Mouse (Mus musculus): ENCODE measurements at regions not wholly inside any gene's neighbourhood (a gene's known extent, or its start where the extent isn't known, plus 50 kb on each side); places are given as distances from the start of the nearest gene placed in this dataset.

- H3K79me2 ChIP-seq (ENCODE audit: control insufficient read depth, insufficient read depth): no peaks in the 10 kb centered on the region
- H3K27me3 ChIP-seq (ENCODE audit: control insufficient read depth, insufficient read depth, insufficient read length): no peaks in the 10 kb centered on the region
- no peak overlapping the region for H3ac ChIP-seq (ENCODE audit: control insufficient read depth, insufficient read length, low read depth)
- TF ChIP-seq USF1 (IDR thresholded peaks at IDR 0.05; ENCODE audit: low read depth): no peak
- no peak for TF ChIP-seq MAX (IDR thresholded peaks at IDR 0.05)
- TF ChIP-seq FOSL1 (IDR thresholded peaks at IDR 0.05; ENCODE audit: insufficient read depth, low read length, poor library complexity, severe bottlenecking): no peak
- no peak for TF ChIP-seq CTCF (IDR thresholded peaks at IDR 0.05; ENCODE audit: control insufficient read depth, insufficient read depth, insufficient read length)
- no peak for TF ChIP-seq MYOG (IDR thresholded peaks at IDR 0.05; ENCODE audit: control insufficient read depth, extremely low read depth, insufficient read length)
- no peak overlapping the region for H3K4me3 ChIP-seq (ENCODE audit: insufficient read depth, poor library complexity, severe bottlenecking)
- no peaks in the 10 kb centered on the region for H3K79me3 ChIP-seq (ENCODE audit: low read depth)
- no peaks in the 10 kb centered on the region for H3K36me3 ChIP-seq (ENCODE audit: control insufficient read depth, insufficient read depth)
Observed at GRCm38 (mm10) chr10:118956352-118956751, 86.3 kb upstream of the Dyrk2 start.

DNA sequence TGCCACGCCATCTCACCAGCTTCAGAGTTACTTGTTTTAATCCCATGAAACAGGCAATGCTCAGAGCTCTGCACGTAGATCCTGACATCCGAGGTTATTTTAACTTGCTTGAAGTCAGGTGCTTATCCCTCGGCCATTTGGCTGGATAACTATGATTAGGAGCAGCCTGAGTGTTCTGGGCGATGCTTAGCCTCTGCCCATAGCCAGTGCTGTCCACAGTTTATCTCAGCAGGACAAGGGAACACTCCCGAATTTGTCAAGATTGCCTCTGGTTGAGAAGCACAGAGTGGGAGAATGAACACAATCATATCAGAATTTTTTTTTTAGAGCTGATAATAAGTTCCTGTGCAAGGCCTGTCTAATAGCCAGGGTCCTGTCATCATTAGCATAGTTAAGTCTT, 83.4 kb upstream of the Dyrk2 start:
- Histone ChIP-seq H3K4me3 (ENCODE audit: insufficient read depth, poor library complexity, severe bottlenecking) (no peak overlapping the region), H3K79me3 (ENCODE audit: low read depth) (no peaks in the 10 kb centered on the region), H3K79me2 (ENCODE audit: control insufficient read depth, insufficient read depth) (no peaks in the 10 kb centered on the region), H3K36me3 (ENCODE audit: control insufficient read depth, insufficient read depth) (no peaks in the 10 kb centered on the region), H3ac (ENCODE audit: control insufficient read depth, insufficient read length, low read depth) (no peak overlapping the region), H3K27me3 (ENCODE audit: control insufficient read depth, insufficient read depth, insufficient read length) (no peaks in the 10 kb centered on the region)
- no peak for TF ChIP-seq USF1 (IDR thresholded peaks at IDR 0.05; ENCODE audit: low read depth)
- no peak for TF ChIP-seq MYOG (IDR thresholded peaks at IDR 0.05; ENCODE audit: control insufficient read depth, extremely low read depth, insufficient read length)
- TF ChIP-seq CEBPB (IDR thresholded peaks at IDR 0.05; ENCODE audit: low read depth): no peak
- TF ChIP-seq MYOD1 (IDR thresholded peaks at IDR 0.05; ENCODE audit: control insufficient read depth, insufficient read length, low read depth): no peak
- no peak for TF ChIP-seq CTCF (IDR thresholded peaks at IDR 0.05; ENCODE audit: control insufficient read depth, insufficient read depth, insufficient read length)
- no peak for TF ChIP-seq MAX (IDR thresholded peaks at IDR 0.05)
- no peak for TF ChIP-seq FOSL1 (IDR thresholded peaks at IDR 0.05; ENCODE audit: insufficient read depth, low read length, poor library complexity, severe bottlenecking)

GRCm38 (mm10) chr10:118952756-118953155, 82.7 kb upstream of the Dyrk2 start:
- Histone ChIP-seq H3K79me3 (ENCODE audit: low read depth) (no peaks in the 10 kb centered on the region), H3K27me3 (ENCODE audit: control insufficient read depth, insufficient read depth, insufficient read length) (no peaks in the 10 kb centered on the region), H3K4me3 (ENCODE audit: insufficient read depth, poor library complexity, severe bottlenecking) (no peak overlapping the region), H3K36me3 (ENCODE audit: control insufficient read depth, insufficient read depth) (no peaks in the 10 kb centered on the region), H3K79me2 (ENCODE audit: control insufficient read depth, insufficient read depth) (no peaks in the 10 kb centered on the region), H3ac (ENCODE audit: control insufficient read depth, insufficient read length, low read depth) (no peak overlapping the region)
- TF ChIP-seq FOSL1 (IDR thresholded peaks at IDR 0.05; ENCODE audit: insufficient read depth, low read length, poor library complexity, severe bottlenecking) (no peak), MYOG (IDR thresholded peaks at IDR 0.05; ENCODE audit: control insufficient read depth, extremely low read depth, insufficient read length) (no peak), CTCF (IDR thresholded peaks at IDR 0.05; ENCODE audit: control insufficient read depth, insufficient read depth, insufficient read length) (no peak), USF1 (IDR thresholded peaks at IDR 0.05; ENCODE audit: low read depth) (no peak), MYOD1 (IDR thresholded peaks at IDR 0.05; ENCODE audit: control insufficient read depth, insufficient read length, low read depth) (no peak), MAX (IDR thresholded peaks at IDR 0.05) (no peak), CEBPB (IDR thresholded peaks at IDR 0.05; ENCODE audit: low read depth) (no peak)

DNA sequence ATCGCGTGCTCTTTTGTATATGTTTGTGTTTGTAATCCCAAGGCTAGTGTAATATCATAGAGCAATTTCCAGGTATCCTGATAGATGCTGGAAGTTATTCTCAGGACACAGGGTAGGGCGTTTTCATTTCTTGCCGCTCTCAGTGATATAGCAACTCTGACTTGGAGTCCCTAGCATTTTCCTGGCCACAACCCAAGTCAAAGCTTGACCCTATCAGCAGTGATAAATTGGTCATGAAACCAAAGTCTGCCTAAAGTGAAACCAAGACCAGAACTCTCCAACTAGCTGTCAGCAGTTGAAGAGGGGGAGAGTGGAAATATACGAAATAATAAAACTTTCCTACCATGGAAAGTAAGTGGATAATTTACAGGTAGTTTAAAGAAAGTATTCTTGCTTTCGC, 77.7 kb upstream of the Dyrk2 start:
- Histone ChIP-seq H3K4me3 (ENCODE audit: insufficient read depth, poor library complexity, severe bottlenecking) (no peak overlapping the region), H3K36me3 (ENCODE audit: control insufficient read depth, insufficient read depth) (no peaks in the 10 kb centered on the region), H3ac (ENCODE audit: control insufficient read depth, insufficient read length, low read depth) (no peak overlapping the region), H3K79me2 (ENCODE audit: control insufficient read depth, insufficient read depth) (no peaks in the 10 kb centered on the region), H3K27me3 (ENCODE audit: control insufficient read depth, insufficient read depth, insufficient read length) (no peaks in the 10 kb centered on the region), H3K79me3 (ENCODE audit: low read depth) (no peaks in the 10 kb centered on the region)
- TF ChIP-seq FOSL1 (IDR thresholded peaks at IDR 0.05; ENCODE audit: insufficient read depth, low read length, poor library complexity, severe bottlenecking) (no peak), MAX (IDR thresholded peaks at IDR 0.05) (no peak), CTCF (IDR thresholded peaks at IDR 0.05; ENCODE audit: control insufficient read depth, insufficient read depth, insufficient read length) (no peak), USF1 (IDR thresholded peaks at IDR 0.05; ENCODE audit: low read depth) (no peak), CEBPB (IDR thresholded peaks at IDR 0.05; ENCODE audit: low read depth) (no peak), MYOG (IDR thresholded peaks at IDR 0.05; ENCODE audit: control insufficient read depth, extremely low read depth, insufficient read length) (no peak), MYOD1 (IDR thresholded peaks at IDR 0.05; ENCODE audit: control insufficient read depth, insufficient read length, low read depth) (no peak)

- H3K4me3 ChIP-seq (ENCODE audit: insufficient read depth, poor library complexity, severe bottlenecking): no peak overlapping the region
- TF ChIP-seq USF1 (IDR thresholded peaks at IDR 0.05; ENCODE audit: low read depth): no peak
- TF ChIP-seq MAX (IDR thresholded peaks at IDR 0.05): no peak
- TF ChIP-seq FOSL1 (IDR thresholded peaks at IDR 0.05; ENCODE audit: insufficient read depth, low read length, poor library complexity, severe bottlenecking): no peak
- TF ChIP-seq CTCF (IDR thresholded peaks at IDR 0.05; ENCODE audit: control insufficient read depth, insufficient read depth, insufficient read length): no peak
- no peak for TF ChIP-seq MYOG (IDR thresholded peaks at IDR 0.05; ENCODE audit: control insufficient read depth, extremely low read depth, insufficient read length)
- no peak for TF ChIP-seq CEBPB (IDR thresholded peaks at IDR 0.05; ENCODE audit: low read depth)
- no peak for TF ChIP-seq MYOD1 (IDR thresholded peaks at IDR 0.05; ENCODE audit: control insufficient read depth, insufficient read length, low read depth)
- no peaks in the 10 kb centered on the region for H3K36me3 ChIP-seq (ENCODE audit: control insufficient read depth, insufficient read depth)
- no peaks in the 10 kb centered on the region for H3K27me3 ChIP-seq (ENCODE audit: control insufficient read depth, insufficient read depth, insufficient read length)
- H3K79me3 ChIP-seq (ENCODE audit: low read depth): no peaks in the 10 kb centered on the region
- H3ac ChIP-seq (ENCODE audit: control insufficient read depth, insufficient read length, low read depth): no peak overlapping the region
- no peaks in the 10 kb centered on the region for H3K79me2 ChIP-seq (ENCODE audit: control insufficient read depth, insufficient read depth)
Observed at GRCm38 (mm10) chr10:118947016-118947674, 77.1 kb upstream of the Dyrk2 start.

All from C2C12 (cell line).